Comparison of ENCODE assay signal across 28 mouse cellular contexts in the genomic region with DNA sequence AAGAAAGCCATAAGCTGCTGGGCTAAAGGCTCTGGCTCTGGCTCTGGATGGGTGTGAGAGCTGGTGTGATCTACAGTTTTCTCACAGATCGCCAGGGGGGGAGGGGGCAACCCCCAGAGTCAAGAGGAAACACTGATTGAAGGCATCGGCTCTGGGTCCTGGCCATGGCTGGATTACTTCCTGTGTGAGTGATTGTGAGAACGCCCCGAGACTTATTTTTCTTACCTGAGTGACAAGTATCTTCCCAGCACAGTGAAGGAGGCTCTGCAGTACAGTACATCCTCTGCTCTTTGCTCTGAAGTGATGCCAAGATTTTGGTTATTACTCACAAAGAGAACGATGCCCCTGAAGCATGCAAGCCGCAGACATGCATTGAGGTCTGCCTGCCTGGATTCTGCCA. TPM values are rescaled to one million over a fixed set of nuclear protein-coding genes. Genes with fewer than 3 reads are reported as not detected.
DNase-seq lines count a peak whose midpoint lies in the region; ATAC-seq and TF ChIP-seq lines count a peak whose summit lies in the region.
"Had no signal": no experiment of that assay in that cellular context is flagged by ENCODE, and none has a peak within 500 bp of the region (broad histone marks: within the 10 kb centered on the region; RNA-seq: fewer than 3 reads in every experiment).

No protein-coding gene starts in this region.

- H3K27ac ChIP-seq in left cerebral cortex, adult 2 months: no peak overlapping the region
- H3K27ac ChIP-seq: embryonic facial prominence, embryonic 13.5 days; forebrain, embryonic 15.5 days; hindbrain, embryonic 13.5 days; intestine, embryonic 15.5 days; limb, embryonic 12.5 days; liver, embryonic 12.5 days; lung, embryonic 15.5 days; macrophage; midbrain, embryonic 12.5 days; neural tube, embryonic 13.5 days had no signal

- H3K4me3 ChIP-seq in left cerebral cortex, adult 2 months: no peak overlapping the region
- H3K4me3 ChIP-seq: embryonic facial prominence, embryonic 13.5 days; forebrain, embryonic 15.5 days; hindbrain, embryonic 13.5 days; intestine, embryonic 15.5 days; limb, embryonic 12.5 days; liver, embryonic 12.5 days; lung, embryonic 15.5 days; midbrain, embryonic 12.5 days; neural tube, embryonic 13.5 days had no signal

- ATAC-seq in frontal cortex, adult (ENCODE audit: low TSS enrichment): peak; percentile 17
- ATAC-seq in activated CD4-positive, CD25-positive, alpha-beta regulatory T cell, adult 4 months: peak; percentile 84
- ATAC-seq: forebrain, embryonic 15.5 days; intestine, embryonic 15.5 days; liver, embryonic 12.5 days had no signal

- no peak for DNase-seq in frontal cortex, adult 2 months (ENCODE audit: extremely low spot score in 1 of 2, low spot score in 1 of 2)
- DNase-seq in 3134 (ENCODE audit: extremely low read depth, insufficient read length, low spot score) (peak; percentile 21), A20 (ENCODE audit: low read depth, low spot score) (peak; percentile 53)
- no peak for DNase-seq in left cerebral cortex, adult 2 months (ENCODE audit: extremely low spot score in 1 of 2, low spot score in 2 of 2)
- DNase-seq in heart, postnatal 25 days (ENCODE audit: low spot score): no peak
- DNase-seq in urinary bladder, postnatal 25 days (ENCODE audit: low spot score): no peak
- DNase-seq: cerebellum, postnatal 10 days; heart, postnatal 10 days; kidney, postnatal 36 days; thymus, postnatal 4 days had no signal

- no peak for TF ChIP-seq CTCF in left cerebral cortex, adult 2 months (IDR thresholded peaks at IDR 0.05)

- intact Hi-C loops in left cerebral cortex, adult 2 months (cut with DNase I): no loop called here
- intact Hi-C loops in heart, postnatal 25 days (cut with DNase I): no loop called here

RNA-seq across cellular contexts. Expression of gene Gpr15, which starts 17.1 kb away (rescaled TPM):
- 0.04 TPM in 1 of 2 replicates, not detected in the other for polyA plus RNA-seq in frontal cortex, adult 2 months (2012; rRNA removed)
- polyA plus RNA-seq in activated CD4-positive, CD25-positive, alpha-beta regulatory T cell, adult 4 months (2017; shearing (Covaris generic)): 10 to 100 TPM; 22.6 to 23.4 TPM
- total RNA-seq in left cerebral cortex, adult 2 months (2021): not detected
- not detected for total RNA-seq in heart, postnatal 25 days (2021)
- total RNA-seq: gastrocnemius, adult 18-20 months; heart, postnatal 10 days; left cerebral cortex, adult 8-10 months; monocyte, adult 5-6 weeks had no signal
- polyA plus RNA-seq: gonadal fat pad, adult 2 months; heart, embryonic 11.5 days; hindbrain, embryonic 13.5 days; intestine, embryonic 15.5 days; limb, embryonic 12.5 days; liver, embryonic 12.5 days; macrophage; neural tube, embryonic 13.5 days; stomach, embryonic 14.5 days had no signal

RNA-seq across cellular contexts. Expression of gene Cldnd1, which starts 25.9 kb away (rescaled TPM):
- polyA plus RNA-seq in frontal cortex, adult 2 months (2012; rRNA removed): 119 and 121 TPM in 2 replicates
- polyA plus RNA-seq in activated CD4-positive, CD25-positive, alpha-beta regulatory T cell, adult 4 months (2017; shearing (Covaris generic)): 100 to 1,000 TPM; 229 to 255 TPM
- 10 to 100 TPM; 95.5 to 97.5 TPM for total RNA-seq in left cerebral cortex, adult 2 months (2021)
- total RNA-seq in heart, postnatal 25 days (2021): 10 to 100 TPM; 55.7 to 59.6 TPM

RNA-seq across cellular contexts. Expression of gene Cpox, which starts 31.7 kb away (rescaled TPM):
- 26.8 and 27.6 TPM in 2 replicates for polyA plus RNA-seq in frontal cortex, adult 2 months (2012; rRNA removed)
- polyA plus RNA-seq in activated CD4-positive, CD25-positive, alpha-beta regulatory T cell, adult 4 months (2017; shearing (Covaris generic)): 10 to 100 TPM; 34.0 to 37.2 TPM
- total RNA-seq in left cerebral cortex, adult 2 months (2021): 10 to 100 TPM; 35.5 to 37.5 TPM
- total RNA-seq in heart, postnatal 25 days (2021): 10 to 100 TPM; 35.3 to 40.8 TPM

Comparison
In these comparisons a context has a peak if more than half of its experiments do, and no peak if none do; other contexts are left out.
1. DNase-seq: peak in 3134 (single experiment) and A20 (single experiment); none in frontal cortex, adult 2 months (0 of 2), left cerebral cortex, adult 2 months (0 of 2), heart, postnatal 25 days (single experiment) and urinary bladder, postnatal 25 days (single experiment).